Mouse (Mus musculus) heart, postnatal 4 days (tissue): ENCODE data around the gene Gskip. TPM values are rescaled to one million over a fixed set of nuclear protein-coding genes. Genes with fewer than 3 reads are reported as not detected.

ENCODE experiments used
- DNase-seq: peaks from one replicate; pipeline ENCODE4 v3.0.0; 2021
- total RNA-seq, 2 experiments: library from RNA; stranded (reverse); gene quantifications; 2 replicates each; pipeline ENCODE4 v1.2.3; 2021

Gene Gskip
- total RNA-seq, 2 experiments from 2014 or later = 9.9 to 10.3 TPM

DNA sequence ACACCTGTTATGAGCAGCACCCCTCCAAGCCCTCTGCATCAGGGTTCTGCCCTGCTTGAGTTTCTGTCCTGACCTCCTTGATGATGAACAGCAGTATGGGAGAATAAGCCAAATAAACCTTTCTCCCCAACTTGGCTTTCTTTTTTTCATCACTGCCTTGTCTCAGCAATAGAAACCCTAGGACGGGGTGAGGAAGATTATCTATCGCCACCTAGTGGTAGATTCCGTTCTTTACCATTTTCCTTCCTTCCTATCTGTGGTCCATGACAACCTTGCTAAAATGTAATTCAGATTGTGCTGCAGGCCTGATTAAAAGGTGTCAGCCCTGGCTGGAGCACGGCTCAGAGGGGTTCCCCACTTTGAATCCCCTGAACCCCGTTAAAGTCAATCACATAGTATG lies 38.0 kb downstream of the Gskip start:
- no peak for DNase-seq

DNA sequence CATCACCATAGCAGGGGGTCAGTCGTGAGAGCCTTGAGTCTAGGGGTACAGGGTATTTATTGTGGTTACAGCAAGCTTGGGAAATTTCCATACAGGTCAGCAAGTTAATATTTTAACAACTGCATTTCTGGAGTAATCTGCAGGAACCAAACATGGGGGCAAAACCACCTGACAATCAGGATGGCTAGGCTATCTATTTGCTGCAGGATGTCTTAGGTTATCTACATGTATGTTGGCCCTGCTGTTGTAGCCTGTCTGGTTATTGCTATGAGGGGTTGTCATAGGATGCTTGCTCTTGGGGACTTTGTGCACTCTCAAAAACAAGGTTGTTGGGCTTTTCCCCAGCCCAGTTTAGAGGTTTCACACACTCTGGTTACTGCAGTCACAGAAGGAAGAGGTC lies 40.0 kb downstream of the Gskip start:
- no peak for DNase-seq

DNA sequence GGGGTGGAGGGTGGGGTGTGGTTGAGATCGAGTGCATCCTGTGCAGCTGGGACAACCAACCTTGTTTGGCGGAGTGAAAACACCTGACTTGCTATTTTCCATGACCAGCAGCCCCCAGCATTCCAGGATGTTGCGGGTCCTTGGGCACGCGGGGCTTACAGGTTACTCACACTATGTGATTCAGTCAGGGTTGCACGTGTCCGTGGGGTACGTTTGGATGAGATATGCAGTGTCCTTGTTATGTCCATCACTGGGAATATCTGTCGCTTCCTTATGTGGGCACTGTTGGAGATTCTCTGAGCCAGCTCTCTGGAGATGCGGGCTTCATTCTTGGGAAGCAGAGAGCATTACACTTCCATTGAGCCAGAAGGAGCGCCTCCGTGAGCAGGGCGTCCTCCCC lies 41.1 kb downstream of the Gskip start:
- DNase-seq = no peak

DNA sequence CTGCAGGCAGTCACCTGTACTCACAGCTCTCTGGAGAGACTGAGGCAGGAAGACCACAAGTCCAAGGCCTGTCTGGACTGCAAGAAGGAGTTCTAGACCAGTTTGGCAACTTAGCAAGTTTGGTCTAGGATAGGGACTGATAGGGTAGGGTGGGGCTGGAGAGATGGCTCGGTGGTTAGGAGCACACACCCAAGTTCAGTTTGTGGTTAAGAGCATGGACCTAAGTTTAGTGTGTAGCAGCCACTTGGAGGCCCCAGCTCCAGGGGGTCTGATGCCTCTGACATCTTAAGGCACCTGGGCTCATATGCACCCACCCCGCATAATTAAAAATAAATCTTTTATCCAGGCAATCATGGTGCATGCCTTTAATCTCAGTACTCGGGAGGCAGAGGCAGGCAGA lies 42.6 kb downstream of the Gskip start:
- DNase-seq = no peak

DNA sequence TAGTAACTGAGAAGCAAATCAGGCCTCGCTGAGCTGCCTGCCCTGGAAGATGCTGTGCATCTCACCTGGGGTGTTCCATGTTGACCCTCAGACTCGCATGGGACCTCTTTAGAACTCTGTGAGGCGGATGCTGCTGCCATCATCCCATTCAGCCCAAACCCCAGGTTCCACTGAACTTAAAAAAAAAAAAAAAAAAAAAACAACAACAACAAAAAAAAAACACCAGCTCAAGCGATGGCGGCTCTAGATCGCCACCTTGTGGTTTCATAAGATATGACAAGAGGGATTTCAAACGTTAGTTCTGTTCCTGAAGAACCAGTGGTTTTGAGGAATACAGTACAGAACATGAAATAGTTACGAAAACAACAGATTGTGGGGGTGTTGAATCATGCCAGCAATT lies 43.3 kb downstream of the Gskip start:
- peak; percentile 29 for DNase-seq

DNA sequence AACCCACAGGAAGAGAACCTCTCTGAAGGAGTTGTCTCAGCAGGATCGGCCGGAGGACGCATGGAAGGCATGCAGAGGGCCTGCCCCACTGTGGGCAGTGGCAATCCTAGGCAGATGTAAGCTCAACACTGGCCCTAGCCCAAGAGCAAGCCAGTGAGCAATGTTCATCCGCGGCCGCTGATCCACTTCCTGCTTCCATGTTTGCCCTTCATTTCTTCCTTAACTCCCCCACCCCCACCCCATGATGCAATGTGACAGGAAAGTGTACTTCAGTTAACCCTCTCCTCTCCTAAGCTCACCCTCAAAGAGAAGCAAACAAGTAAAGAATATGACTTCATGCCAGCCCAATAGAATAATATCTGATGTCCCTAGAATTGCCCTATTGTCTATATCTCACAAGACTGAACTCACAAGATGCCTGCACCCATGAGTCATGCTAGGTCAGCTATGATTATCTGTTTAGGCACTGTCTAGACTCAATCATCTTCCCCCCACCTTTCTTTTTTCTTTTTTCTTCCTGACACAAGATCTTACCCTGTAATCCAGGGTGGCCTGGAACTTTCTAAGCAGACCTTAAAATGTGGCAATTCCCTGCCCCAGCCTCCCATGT lies 46.3 kb downstream of the Gskip start:
- DNase-seq = no peak

DNA sequence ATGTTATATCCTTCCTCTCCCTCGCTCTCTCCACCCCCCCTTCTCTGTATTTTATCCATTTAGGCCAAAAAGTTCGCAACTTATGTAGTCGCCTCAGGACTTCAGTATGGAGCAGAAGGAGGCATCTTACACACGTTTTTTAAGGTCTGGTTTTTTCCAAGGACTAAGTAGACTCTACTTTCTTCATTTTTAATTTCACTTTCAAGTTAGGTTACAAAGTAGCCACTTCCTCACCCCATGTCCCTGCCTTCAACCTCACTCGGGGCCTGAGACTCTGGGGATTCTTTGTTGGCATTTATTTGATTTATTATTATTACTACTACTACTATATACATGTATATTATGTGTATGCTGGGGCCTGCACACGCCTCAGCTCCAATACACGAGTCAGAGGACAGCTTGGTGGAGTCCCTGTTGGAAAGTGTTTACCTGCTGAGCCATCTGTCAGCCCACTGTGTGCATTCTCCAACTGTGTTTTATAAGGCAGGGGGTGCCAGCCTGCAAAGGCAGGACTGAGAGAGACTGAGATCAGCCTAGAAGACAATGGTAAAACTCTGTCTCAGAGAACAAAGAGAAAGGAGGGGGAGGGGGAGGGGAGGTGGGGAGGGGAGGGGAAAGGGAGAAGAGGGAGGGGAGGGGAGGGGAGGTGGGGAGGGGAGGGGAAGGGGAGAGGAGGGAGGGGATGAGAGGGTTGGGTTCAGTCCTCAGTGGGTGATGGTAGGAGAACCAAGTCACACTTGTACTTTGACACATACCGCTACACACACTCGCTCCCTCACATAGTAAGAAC lies 48.9 kb downstream of the Gskip start:
- DNase-seq = no peak

DNA sequence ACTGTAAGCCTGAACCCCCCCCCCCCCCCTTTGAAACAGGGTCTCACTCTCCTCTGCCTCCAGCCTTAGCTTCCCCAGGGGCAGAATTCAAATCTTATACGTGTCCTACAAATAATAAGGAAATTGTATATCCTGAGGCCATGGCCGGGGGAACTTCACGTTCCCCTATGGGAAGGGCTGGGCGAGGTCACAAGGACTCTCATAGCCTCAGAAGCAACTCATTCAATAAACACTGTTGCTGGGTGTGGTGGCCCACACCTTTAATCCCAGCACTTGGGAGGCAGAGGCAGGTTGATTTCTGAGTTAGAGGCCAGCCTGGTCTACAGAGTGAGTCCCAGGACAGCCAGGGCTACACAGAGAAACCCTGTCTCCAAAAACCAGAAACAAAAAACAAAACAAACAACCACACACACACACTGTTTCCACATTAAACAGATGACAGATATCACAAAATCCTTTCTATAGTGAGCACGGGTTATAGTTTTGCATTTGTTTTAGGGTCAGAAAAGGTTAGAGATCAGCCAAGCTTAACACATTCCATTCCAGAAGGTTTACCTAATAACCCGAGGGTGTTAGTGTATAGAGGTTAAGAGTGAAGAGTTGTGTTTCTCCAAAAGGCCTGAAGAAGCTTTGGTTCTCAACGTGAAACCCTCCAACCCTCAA lies 50.7 kb downstream of the Gskip start:
- no peak for DNase-seq

DNA sequence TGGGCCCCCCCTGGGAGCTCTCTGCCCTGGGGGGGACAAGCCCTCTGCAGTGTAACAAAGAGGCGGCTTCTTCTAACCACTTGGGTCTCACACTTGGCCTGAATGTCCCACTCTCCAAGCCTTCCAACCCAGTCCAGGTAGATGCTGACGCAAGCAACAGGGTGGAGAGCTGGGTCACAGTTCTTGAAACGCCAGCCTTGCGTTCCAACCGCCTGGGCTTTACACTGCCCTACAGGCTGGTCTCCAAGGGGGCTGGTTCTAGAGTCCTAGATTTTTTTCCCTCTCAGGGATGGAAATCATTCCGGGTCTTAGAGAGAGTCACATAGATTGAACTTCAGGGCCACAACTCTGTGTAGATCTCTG lies 51.2 kb downstream of the Gskip start:
- no peak for DNase-seq

DNA sequence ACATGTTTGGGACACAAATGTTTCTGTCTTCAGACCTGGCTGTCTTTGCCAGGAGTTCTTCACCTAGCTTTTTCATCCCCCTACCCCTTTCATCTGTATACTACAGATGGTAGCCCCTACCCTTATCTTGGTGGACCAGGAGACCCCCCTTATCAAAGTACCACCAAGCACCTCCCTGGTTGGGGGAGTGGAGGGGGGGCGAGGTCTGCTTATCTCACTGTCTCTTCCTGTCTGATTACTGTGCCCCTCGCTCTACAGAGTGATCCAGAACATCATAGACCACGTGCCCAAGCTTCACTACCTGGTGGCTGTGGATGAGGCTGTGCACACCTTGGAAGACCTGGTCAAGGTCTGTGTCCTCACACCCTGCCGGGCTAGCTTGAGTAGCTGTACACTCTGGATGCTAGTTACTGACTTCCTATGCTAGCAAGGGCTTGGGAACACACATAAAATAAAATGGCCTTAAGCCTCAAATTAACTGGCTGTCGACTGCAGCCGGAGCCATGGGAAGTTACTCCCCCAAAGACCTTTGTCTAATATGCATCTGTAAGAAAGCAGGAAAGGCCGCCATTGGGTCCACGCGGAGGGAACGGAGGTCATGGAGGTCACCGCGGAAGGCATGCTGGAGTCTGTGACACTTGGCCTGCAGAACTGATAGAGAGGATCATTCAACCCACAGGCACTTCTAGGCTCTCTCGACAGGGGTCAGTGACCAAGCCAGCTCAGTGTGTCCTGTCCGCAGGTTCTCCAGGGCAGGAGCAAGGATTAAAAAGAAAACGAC lies 53.9 kb downstream of the Gskip start:
- no peak for DNase-seq

DNA sequence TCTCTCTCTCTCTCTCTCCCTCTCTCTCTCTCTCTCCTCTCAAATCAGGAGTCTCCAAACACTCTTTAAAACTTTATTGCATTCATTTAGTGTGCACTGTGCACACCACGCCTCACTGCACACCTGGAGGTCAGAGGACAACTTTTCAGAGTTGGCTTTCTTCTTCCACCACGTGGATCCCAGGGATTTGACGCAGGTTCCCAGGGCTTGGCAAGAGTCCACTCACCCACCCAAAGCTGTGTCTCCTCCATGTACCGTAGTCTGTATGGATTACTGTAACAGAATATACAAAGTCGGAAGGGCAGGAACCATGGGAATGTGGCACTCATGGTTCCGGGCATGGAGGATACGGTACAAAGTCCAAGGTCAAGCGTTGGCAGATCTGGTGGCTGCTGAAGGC lies 55.0 kb downstream of the Gskip start:
- DNase-seq = no peak

DNA sequence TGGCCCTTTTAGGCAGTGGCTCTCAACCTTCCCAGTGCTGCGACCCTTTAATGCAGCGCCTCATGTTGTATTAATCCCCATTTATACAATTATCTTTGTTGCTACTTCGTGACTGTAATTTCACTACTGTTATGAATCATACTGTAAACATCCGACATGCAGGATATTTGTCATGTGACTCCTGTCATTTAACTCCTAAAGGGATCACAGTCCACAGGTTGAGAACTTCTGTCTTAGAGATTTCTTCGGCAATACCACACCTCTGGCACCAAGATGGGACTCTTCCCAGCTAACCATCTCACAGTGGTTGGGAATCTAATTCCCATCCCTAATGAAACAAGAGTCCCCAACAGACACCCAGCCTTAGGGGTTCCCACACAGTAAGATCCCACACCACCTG lies 63.5 kb downstream of the Gskip start:
- DNase-seq = no peak

Other genes starting within 250 kb of the Gskip start
- gene D430019H16Rik, start 231.0 kb upstream of the Gskip start, total RNA-seq = 1 to 10 TPM; 1.0 to 1.2 TPM
- 1 to 10 TPM; 2.1 to 2.5 TPM for gene Bdkrb2, start 121.6 kb upstream of the Gskip start, total RNA-seq
- not detected for gene Bdkrb1, start 81.7 kb upstream of the Gskip start, total RNA-seq
- 10 to 100 TPM; 18.5 to 19.7 TPM for gene Atg2b, start 382 bp downstream of the Gskip start, total RNA-seq
- under 1 TPM in 1 of 2 experiments, not detected in 1; 0.09 TPM for gene Ak7, start 21.1 kb downstream of the Gskip start, total RNA-seq
- gene Papola, start 99.9 kb downstream of the Gskip start, total RNA-seq = 100 to 1,000 TPM; 168 to 174 TPM